Mouse (Mus musculus) bone marrow, adult 2 months (tissue): ENCODE measurements around the gene Cenpv. TPM values are rescaled to one million over a fixed set of nuclear protein-coding genes. Genes with fewer than 3 reads are reported as not detected.

Experiments
- H3K27ac ChIP-seq: fragments of 200-500 bp; 2 replicates; pipeline ENCODE4 v1.5.1; 2012; ENCODE audit warnings: low read depth, mild to moderate bottlenecking, control low read depth, inconsistent platforms, low read length; ENCODE audit not compliant: control insufficient read depth, poor library complexity, insufficient read depth
- H3K4me1 ChIP-seq: fragments of 200-500 bp; 2 replicates; pipeline ENCODE4 v1.6.1; 2011; ENCODE audit warnings: low read length; ENCODE audit not compliant: control insufficient read depth, insufficient read depth
- H3K4me3 ChIP-seq: fragments of 200-500 bp; replicated peaks from 2 replicates; pipeline ENCODE3; 2011; ENCODE audit warnings: mild to moderate bottlenecking, low read depth, low read length, control low read depth; ENCODE audit not compliant: control insufficient read depth
- CTCF ChIP-seq: fragments of 200-500 bp; IDR thresholded peaks from 2 replicates; pipeline ENCODE4 v1.5.1; 2011; ENCODE audit warnings: low read length, control low read depth; ENCODE audit not compliant: control insufficient read depth, insufficient read depth
- POLR2A ChIP-seq: fragments of 200-500 bp; IDR thresholded peaks from 2 replicates; pipeline ENCODE4 v1.6.1; 2011; ENCODE audit warnings: low read depth, mild to moderate bottlenecking, control low read depth, low read length, borderline replicate concordance; ENCODE audit not compliant: control insufficient read depth
- whole genome bisulfite sequencing: fragments of 180-500 bp; shearing (Covaris S2); methylation state at CpG from one replicate; pipeline ENCODE4 v1.1.7; 2018; 5-methylcytosine and 5-hydroxymethylcytosine counted together
- polyA plus RNA-seq: library from polyadenylated mRNA; stranded (reverse); fragments of >200 nt; gene quantifications from 2 replicates; pipeline ENCODE4 v1.2.4, GENCODE M21; 2011; ENCODE audit warnings: low replicate concordance; ENCODE audit not compliant: missing spikeins, insufficient read depth, insufficient read length

Cenpv gene
- polyA plus RNA-seq, 1 experiment: 22.2 TPM

DNA sequence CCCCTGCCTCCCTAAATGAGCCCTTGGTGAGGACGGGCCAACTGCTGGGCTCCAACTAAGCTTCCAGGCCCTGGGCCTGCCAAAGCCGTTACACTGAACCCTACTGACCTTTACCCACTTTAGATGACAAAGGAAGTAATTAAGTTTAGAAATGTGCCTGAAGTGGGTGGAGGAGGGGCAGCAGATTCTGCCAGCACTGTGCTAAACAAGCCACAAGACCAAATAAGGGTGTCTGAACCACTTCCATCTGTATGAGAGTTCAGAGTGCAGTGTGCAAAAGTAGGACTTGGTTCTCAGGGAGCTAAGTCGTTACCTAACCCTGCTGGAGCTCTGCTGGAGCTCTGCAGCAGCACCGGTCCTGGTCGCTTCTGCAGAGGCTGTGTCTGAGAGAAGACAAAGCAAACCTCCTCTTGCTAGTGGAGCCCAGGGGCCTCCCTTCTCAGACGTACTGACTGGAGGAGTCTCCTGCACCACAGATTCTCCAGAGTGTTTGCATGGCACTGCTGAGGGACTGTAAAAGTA is 44.2 kb downstream of the Cenpv start:
- TF ChIP-seq POLR2A (no peak), CTCF (no peak)
- WGBS: 14% methylated on average over 6 of the region's 6 CpGs
- H3K4me1 ChIP-seq: peaks cover 3% of the 10 kb centered on the region

DNA sequence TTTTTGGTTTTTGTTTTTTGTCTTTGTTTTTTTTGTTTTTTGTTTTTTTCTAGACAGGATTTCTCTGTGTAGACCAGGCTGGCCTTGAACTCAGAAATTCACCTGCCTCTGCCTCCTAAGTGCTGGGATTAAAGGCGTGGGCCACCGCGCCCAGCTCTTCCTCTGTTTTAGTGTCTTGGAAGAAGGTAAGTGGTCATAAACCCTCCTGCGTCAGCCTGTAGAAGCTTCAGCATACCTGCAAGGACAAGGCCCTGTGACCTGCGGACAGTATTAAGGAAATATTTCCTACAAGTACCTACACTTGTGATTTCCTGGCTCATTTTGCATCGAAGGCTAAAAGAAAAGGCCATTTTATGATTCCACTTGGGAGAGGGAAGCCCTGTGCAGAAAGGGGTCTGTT is 45.4 kb downstream of the Cenpv start:
- Histone ChIP-seq H3K4me1 (peaks cover 3% of the 10 kb centered on the region), H3K4me3 (no peak overlapping the region), H3K27ac (no peak overlapping the region)
- TF ChIP-seq POLR2A (no peak), CTCF (no peak)
- WGBS: 88% methylated on average over 6 of the region's 6 CpGs

More for the DNA sequence above, 44.2 kb downstream of the Cenpv start:
- Histone ChIP-seq H3K4me3 (no peak overlapping the region), H3K27ac (peak overlapping the region; percentile 82)

DNA sequence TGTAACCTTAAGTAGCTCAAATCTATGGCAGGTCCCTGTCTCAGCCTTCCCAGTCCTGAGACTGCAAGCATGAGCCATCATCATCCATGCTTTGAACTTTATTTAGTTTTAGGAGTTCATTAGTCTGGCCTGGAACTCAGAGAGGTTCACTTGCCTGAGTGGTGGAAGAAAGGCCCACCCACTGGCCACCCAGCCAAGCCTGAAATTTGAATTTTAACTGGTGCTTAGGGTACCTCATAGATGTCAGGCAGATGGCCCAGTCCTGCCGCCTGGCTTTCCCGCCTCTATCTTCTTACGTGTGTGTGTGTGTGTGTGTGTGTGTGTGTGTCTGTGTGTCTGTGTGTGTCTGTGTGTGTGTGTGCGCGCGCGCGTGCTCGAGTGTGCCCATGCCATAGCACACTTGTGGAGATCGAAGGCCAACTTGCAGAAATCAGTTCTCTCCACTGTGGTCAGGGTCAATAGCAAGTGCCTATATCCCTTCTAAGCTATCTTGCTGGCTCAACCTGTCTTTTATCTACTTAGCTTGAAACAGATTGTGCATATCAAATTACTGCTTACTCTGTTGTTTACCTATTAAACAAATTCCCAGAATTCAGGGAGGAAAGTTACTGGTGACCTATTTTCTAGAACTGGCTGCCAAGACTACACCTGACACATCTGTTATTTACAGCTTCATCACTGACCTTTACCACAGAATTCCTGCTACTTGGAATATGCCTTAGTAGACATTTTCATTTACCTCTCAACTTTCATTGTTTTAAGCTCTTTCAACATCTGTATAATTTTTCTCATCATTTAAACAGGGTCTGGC is 51.3 kb downstream of the Cenpv start:
- TF ChIP-seq CTCF (no peak), POLR2A (no peak)
- H3K4me1 ChIP-seq: no peaks in the 10 kb centered on the region; the same call in 1 of the 2 replicates
- 91% methylated on average over 10 of the region's 10 CpGs for WGBS
- H3K4me3 ChIP-seq: no peak overlapping the region
- no peak overlapping the region for H3K27ac ChIP-seq

DNA sequence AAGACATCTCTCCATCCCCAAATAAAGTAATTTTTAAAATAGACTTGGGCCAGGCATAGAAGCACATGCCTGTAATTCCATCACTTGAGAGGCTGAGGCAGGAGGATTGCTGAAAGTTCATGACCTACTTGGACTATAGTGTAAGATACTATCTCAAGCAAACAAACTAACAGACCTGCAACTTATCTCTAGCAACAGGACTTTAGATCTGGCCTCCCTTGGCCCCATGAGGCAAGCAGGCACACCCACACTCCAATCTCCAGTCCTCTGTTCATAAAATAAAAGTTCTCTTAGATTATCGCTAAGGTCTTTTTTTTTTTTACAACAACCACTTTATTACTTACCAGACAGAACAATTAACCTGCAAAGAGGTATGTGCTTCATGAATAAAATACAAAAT is 52.1 kb downstream of the Cenpv start:
- WGBS: 65% methylated on average over 1 of the region's 1 CpGs
- TF ChIP-seq POLR2A (no peak), CTCF (no peak)
- H3K4me3 ChIP-seq: no peak overlapping the region
- no peaks in the 10 kb centered on the region; the same call in 1 of the 2 replicates for H3K4me1 ChIP-seq
- no peak overlapping the region for H3K27ac ChIP-seq

DNA sequence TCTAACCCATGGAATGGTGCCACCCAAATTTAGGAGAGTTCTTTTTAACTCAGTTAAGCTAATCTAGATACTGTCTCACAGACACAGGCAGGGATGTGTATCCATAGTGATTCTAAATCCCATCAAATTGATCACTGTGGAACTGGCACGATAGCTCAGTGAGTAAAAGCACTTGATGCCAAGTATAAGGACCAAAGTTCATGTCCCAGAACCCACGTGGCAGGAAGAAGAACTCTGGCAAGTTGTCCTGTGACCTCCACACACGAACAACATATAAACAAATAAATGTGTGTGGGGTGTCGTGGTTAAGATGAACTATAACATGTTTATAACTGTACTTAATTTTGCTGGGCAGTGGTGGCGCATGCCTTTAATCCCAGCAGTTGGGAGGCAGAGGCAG is 59.5 kb downstream of the Cenpv start:
- Histone ChIP-seq H3K4me3 (no peak overlapping the region), H3K4me1 (no peaks in the 10 kb centered on the region), H3K27ac (no peak overlapping the region)
- TF ChIP-seq CTCF (no peak), POLR2A (no peak)
- WGBS: 75% methylated on average over 5 of the region's 5 CpGs

DNA sequence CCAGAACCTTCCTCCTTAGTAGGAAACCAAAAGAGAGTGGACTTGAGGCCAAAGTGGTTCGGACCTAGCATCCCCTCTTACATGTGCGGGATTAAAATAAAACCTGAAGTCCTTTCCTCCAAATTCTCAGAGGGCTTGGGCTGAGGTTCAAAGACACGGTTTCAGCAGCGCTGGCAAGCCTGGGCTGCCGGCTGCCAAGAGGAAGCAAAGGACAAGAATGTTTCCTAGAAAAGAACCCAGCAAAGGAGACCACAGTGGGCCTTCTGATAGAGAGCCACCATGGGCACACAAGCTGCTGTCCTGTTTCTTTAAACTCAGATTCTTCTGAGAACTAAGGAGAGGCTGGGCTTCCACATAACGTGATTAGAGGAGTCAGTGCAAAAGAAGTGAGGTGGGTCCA is 60.1 kb downstream of the Cenpv start:
- WGBS: 11% methylated on average over 6 of the region's 6 CpGs
- no peak overlapping the region for H3K4me3 ChIP-seq

DNA sequence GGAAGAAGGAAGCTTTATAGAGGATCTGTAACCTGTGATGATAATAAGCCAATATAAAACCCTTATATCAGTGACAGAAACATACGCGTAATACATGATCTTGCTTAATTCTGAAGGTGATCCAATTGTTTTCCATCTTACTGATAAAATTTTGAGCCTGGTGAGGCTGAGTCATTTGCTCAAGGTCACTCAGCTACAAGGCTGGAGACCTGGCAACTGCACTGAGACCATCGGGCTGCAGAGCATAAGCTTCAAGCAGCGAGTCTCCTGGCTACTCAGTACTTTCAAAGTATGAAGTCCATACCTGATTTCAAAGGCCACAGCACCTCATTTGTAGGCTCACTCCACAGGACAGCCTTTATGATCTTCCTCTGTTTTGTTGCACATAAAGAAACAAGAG is 62.9 kb downstream of the Cenpv start:
- H3K27ac ChIP-seq: no peak overlapping the region
- no peak for TF ChIP-seq CTCF
- no peak overlapping the region for H3K4me3 ChIP-seq
- WGBS: 93% methylated on average over 4 of the region's 4 CpGs
- no peaks in the 10 kb centered on the region; the same call in 1 of the 2 replicates for H3K4me1 ChIP-seq

More for the DNA sequence above, 60.1 kb downstream of the Cenpv start:
- H3K27ac ChIP-seq: no peak overlapping the region
- no peaks in the 10 kb centered on the region for H3K4me1 ChIP-seq
- no peak for TF ChIP-seq CTCF
- TF ChIP-seq POLR2A: no peak

Other genes with a start within 250 kb of the Cenpv start
- gene Pigl, start 80.8 kb downstream of the Cenpv start, polyA plus RNA-seq: 1.8 and 5.3 TPM in 2 replicates
- 82.8 and 172 TPM in 2 replicates for gene Ncor1, start 80.7 kb downstream of the Cenpv start, polyA plus RNA-seq
- 467 and 492 TPM in 2 replicates for gene Ubb, start 11.9 kb upstream of the Cenpv start, polyA plus RNA-seq
- gene Trpv2, start 35.2 kb upstream of the Cenpv start, polyA plus RNA-seq: 10.0 and 22.0 TPM in 2 replicates
- gene Lrrc75a, start 109.3 kb upstream of the Cenpv start, polyA plus RNA-seq: 0.49 and 2.5 TPM in 2 replicates
- 5.2 and 6.8 TPM in 2 replicates for gene Mmgt2, start 109.4 kb upstream of the Cenpv start, polyA plus RNA-seq
- 0.66 and 2.3 TPM in 2 replicates for gene Zfp287, start 192.6 kb upstream of the Cenpv start, polyA plus RNA-seq
- gene Gm10428, start 213.8 kb upstream of the Cenpv start, polyA plus RNA-seq: not detected in 2 replicates